Mouse (Mus musculus) megakaryocyte, embryonic 14.5 days (primary cell): ENCODE data around the gene Cacnb2. TPM values are rescaled to one million over a fixed set of nuclear protein-coding genes. Genes with fewer than 3 reads are reported as not detected.

ENCODE experiments used
- H3K27me3 ChIP-seq: replicated peaks from 2 replicates; pipeline ENCODE3; 2012; ENCODE audit warnings: inconsistent platforms
- H3K36me3 ChIP-seq: replicated peaks from 2 replicates; pipeline ENCODE3; 2012; ENCODE audit warnings: low read length, inconsistent platforms, mixed read lengths
- H3K4me1 ChIP-seq: 2 replicates; pipeline ENCODE4 v1.6.1; 2012; ENCODE audit warnings: inconsistent platforms
- H3K4me3 ChIP-seq: replicated peaks from 2 replicates; pipeline ENCODE3; 2012; ENCODE audit warnings: moderate library complexity, mild to moderate bottlenecking, inconsistent platforms
- H3K9me3 ChIP-seq: 2 replicates; pipeline ENCODE4 v1.6.1; 2012; ENCODE audit warnings: inconsistent platforms
- FLI1 ChIP-seq: IDR thresholded peaks from 2 replicates; pipeline ENCODE4 v1.6.1; 2012; ENCODE audit warnings: low read length, inconsistent platforms, mixed read lengths
- GATA1 ChIP-seq: IDR thresholded peaks from 3 replicates; pipeline ENCODE4 v1.6.1; 2012; ENCODE audit warnings: mixed read lengths, low read length, inconsistent platforms, borderline replicate concordance
- polyA plus RNA-seq: library from polyadenylated mRNA; stranded (reverse); fragments of >175 nt; gene quantifications from 2 replicates; pipeline ENCODE4 v1.2.3, GENCODE M21; 2012; ENCODE audit warnings: low replicate concordance; ENCODE audit not compliant: insufficient read depth

The Cacnb2 gene
- polyA plus RNA-seq, 1 experiment: 1.3 TPM

GRCm38 (mm10) chr2:14616361-14616760, 13.5 kb downstream of the Cacnb2 start:
- H3K4me1 ChIP-seq: peaks cover 21% of the 10 kb centered on the region
- H3K27me3 ChIP-seq: no peaks in the 10 kb centered on the region
- no peaks in the 10 kb centered on the region for H3K9me3 ChIP-seq
- H3K36me3 ChIP-seq: peaks cover 25% of the 10 kb centered on the region
- TF ChIP-seq GATA1 (no peak), FLI1 (no peak)
- no peak overlapping the region for H3K4me3 ChIP-seq

DNA sequence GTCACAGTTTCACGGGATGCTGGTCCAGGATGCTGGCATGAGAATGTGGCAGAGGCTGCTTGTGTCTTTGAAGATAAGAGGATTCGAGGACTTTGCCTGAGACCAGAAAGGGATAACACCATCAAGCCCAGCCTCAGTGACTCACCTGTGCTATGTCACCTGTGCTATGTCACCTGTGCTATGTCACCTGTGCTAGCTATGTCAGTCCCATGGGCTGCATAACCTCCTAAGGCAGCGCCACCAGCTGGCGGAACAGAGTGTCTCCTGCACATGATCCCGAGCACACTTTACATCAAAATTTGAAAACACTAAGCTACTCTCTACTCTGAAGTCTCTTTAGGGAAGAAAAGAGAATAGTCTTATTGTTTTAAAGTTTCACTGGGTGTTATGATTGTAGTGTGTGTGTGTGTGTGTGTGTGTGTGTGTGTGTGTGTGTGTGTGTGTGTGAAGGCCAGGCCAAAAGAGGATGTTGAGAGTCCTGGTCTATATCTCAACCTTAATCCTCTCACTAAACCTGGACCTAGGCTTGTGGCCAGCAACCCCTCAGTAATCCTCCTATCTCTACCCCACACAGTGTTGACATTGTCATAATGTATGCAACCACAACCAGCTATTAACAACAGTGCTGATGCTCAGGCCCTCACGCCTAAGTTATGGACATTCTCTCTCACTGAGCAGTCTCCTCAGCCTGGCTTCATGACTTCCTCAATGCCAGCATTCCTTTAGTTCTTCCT, 17.4 kb downstream of the Cacnb2 start:
- Histone ChIP-seq H3K4me1 (peaks cover 32% of the 10 kb centered on the region), H3K36me3 (peaks cover 19% of the 10 kb centered on the region), H3K9me3 (no peaks in the 10 kb centered on the region), H3K27me3 (no peaks in the 10 kb centered on the region), H3K4me3 (peak overlapping the region; percentile 23)
- TF ChIP-seq FLI1: no peak
- no peak for TF ChIP-seq GATA1

DNA sequence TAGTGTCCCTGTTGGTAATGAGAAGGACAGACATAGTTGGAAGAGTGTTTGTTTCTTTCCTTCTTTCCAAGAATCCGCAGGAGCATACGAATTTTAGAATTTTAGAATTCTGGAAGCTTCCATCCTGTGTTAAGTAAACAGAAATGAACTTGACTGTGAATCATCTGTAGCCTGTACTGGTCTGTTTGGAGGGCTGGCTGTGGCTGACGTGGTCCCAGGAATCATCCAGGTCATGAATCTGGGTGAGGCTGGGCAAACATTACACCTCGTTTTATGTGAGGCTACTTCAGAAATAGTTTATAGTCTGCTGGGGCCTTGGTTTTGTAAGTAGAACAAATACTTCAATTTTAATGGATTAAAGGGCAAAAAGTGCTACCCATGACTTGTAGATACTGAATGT, 18.0 kb downstream of the Cacnb2 start:
- no peak overlapping the region for H3K4me3 ChIP-seq
- H3K36me3 ChIP-seq: peaks cover 13% of the 10 kb centered on the region
- H3K4me1 ChIP-seq: peaks cover 32% of the 10 kb centered on the region
- no peaks in the 10 kb centered on the region for H3K27me3 ChIP-seq
- no peaks in the 10 kb centered on the region for H3K9me3 ChIP-seq
- TF ChIP-seq FLI1 (no peak), GATA1 (no peak)

GRCm38 (mm10) chr2:14623820-14624219, 20.9 kb downstream of the Cacnb2 start:
- Histone ChIP-seq H3K9me3 (no peaks in the 10 kb centered on the region), H3K4me1 (peaks cover 32% of the 10 kb centered on the region), H3K36me3 (peaks cover 8% of the 10 kb centered on the region), H3K27me3 (no peaks in the 10 kb centered on the region), H3K4me3 (no peak overlapping the region)
- no peak for TF ChIP-seq GATA1
- no peak for TF ChIP-seq FLI1

- no peak for TF ChIP-seq GATA1
- no peak for TF ChIP-seq FLI1
- Histone ChIP-seq H3K27me3 (no peaks in the 10 kb centered on the region), H3K4me1 (peaks cover 52% of the 10 kb centered on the region), H3K9me3 (no peaks in the 10 kb centered on the region), H3K4me3 (no peak overlapping the region), H3K36me3 (peaks cover 5% of the 10 kb centered on the region)
Measured at GRCm38 (mm10) chr2:14629814-14630492, 27.1 kb downstream of the Cacnb2 start.

- H3K27me3 ChIP-seq: no peaks in the 10 kb centered on the region
- H3K4me1 ChIP-seq: peaks cover 61% of the 10 kb centered on the region
- no peak for TF ChIP-seq FLI1
- no peak for TF ChIP-seq GATA1
- no peaks in the 10 kb centered on the region for H3K9me3 ChIP-seq
- H3K4me3 ChIP-seq: peak overlapping the region; percentile 26
- H3K36me3 ChIP-seq: peaks cover 5% of the 10 kb centered on the region
Measured at GRCm38 (mm10) chr2:14631590-14631989, 28.7 kb downstream of the Cacnb2 start.

- TF ChIP-seq FLI1 (no peak), GATA1 (no peak)
- no peaks in the 10 kb centered on the region for H3K9me3 ChIP-seq
- H3K36me3 ChIP-seq: no peaks in the 10 kb centered on the region
- no peaks in the 10 kb centered on the region for H3K27me3 ChIP-seq
- H3K4me1 ChIP-seq: peaks cover 66% of the 10 kb centered on the region
- H3K4me3 ChIP-seq: no peak overlapping the region
Measured at GRCm38 (mm10) chr2:14633202-14633601, 30.3 kb downstream of the Cacnb2 start.

DNA sequence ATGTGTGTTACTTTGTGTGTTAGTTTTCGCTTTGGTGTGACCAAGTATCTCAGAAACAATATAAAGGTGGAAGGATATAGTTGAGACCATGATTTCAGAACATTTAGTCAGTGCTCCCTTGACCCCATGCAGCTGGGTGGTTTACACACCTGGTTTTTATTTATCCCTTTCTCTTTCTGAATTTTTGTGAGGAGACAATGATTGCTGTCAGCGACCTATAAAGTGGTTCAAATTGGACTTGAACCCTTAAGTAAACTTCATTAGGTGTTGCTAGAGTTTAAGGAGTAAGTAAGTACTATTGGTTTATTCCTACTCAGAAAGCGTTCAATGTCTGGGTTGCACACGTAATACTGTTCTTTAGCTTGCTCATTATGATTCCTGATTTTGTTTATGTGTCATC, 36.4 kb downstream of the Cacnb2 start:
- no peaks in the 10 kb centered on the region for H3K36me3 ChIP-seq
- no peaks in the 10 kb centered on the region for H3K9me3 ChIP-seq
- H3K27me3 ChIP-seq: no peaks in the 10 kb centered on the region
- TF ChIP-seq FLI1 (no peak), GATA1 (no peak)
- no peak overlapping the region for H3K4me3 ChIP-seq
- peaks cover 66% of the 10 kb centered on the region for H3K4me1 ChIP-seq

- Histone ChIP-seq H3K36me3 (no peaks in the 10 kb centered on the region), H3K9me3 (no peaks in the 10 kb centered on the region), H3K4me1 (peaks cover 66% of the 10 kb centered on the region), H3K27me3 (no peaks in the 10 kb centered on the region), H3K4me3 (no peak overlapping the region)
- no peak for TF ChIP-seq GATA1
- no peak for TF ChIP-seq FLI1
Measured at GRCm38 (mm10) chr2:14639877-14640276, 37.0 kb downstream of the Cacnb2 start.

- peaks cover 69% of the 10 kb centered on the region for H3K4me1 ChIP-seq
- H3K36me3 ChIP-seq: no peaks in the 10 kb centered on the region
- no peaks in the 10 kb centered on the region for H3K27me3 ChIP-seq
- H3K4me3 ChIP-seq: no peak overlapping the region
- no peak for TF ChIP-seq GATA1
- no peaks in the 10 kb centered on the region for H3K9me3 ChIP-seq
Measured at GRCm38 (mm10) chr2:14641040-14641439, 38.2 kb downstream of the Cacnb2 start.

- Histone ChIP-seq H3K9me3 (no peaks in the 10 kb centered on the region), H3K36me3 (peaks cover 2% of the 10 kb centered on the region), H3K4me1 (peaks cover 19% of the 10 kb centered on the region), H3K27me3 (no peaks in the 10 kb centered on the region), H3K4me3 (no peak overlapping the region)
- TF ChIP-seq FLI1 (no peak), GATA1 (no peak)
Measured at GRCm38 (mm10) chr2:14651268-14651667, 48.4 kb downstream of the Cacnb2 start.
